Mouse (Mus musculus): Measurements from ENCODE around the gene Etfa.

- TF ChIP-seq CTCF (IDR thresholded peaks at IDR 0.05; ENCODE audit: control insufficient read depth, insufficient read depth, insufficient replicate concordance, low read depth, low read length), result no peak
- TF ChIP-seq POLR2A (IDR thresholded peaks at IDR 0.05; ENCODE audit: control insufficient read depth, low read depth, low read length), result no peak
Measured at GRCm38 (mm10) chr9:55560960-55561359, 48.9 kb upstream of the Etfa start.

Data from testis, adult 2 months (tissue).